16 mouse cellular contexts compared by ENCODE assay signal in the genomic region with DNA sequence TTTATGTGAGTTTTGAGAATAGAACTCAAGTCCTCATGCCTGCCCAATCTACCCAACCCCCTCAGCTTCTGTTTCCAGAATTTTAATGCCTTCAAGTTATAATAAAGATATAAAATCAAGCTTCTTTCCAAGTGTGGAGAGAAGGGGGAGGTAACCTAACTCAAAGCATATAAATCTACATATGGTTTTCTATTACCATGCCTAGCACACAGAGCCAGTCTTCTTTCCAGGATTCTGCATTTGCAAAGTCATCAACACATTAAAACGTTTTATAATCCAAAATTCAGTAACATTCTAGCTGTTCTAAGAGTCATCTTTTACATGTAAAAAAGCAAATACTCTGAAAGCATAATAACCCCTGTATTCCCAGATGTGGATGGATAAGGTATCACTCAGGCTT.
"Had no signal": no experiment of that assay in that cellular context is flagged by ENCODE, and none has a peak within 500 bp of the region (broad histone marks: within the 10 kb centered on the region; RNA-seq: fewer than 3 reads in every experiment).

No protein-coding gene starts in this region.

- H3K4me1 ChIP-seq: kidney, embryonic 15.5 days; liver, embryonic 13.5 days; midbrain, embryonic 15.5 days had no signal

- ATAC-seq: midbrain, embryonic 15.5 days had no signal

- H3K27me3 ChIP-seq: kidney, embryonic 15.5 days; liver, embryonic 13.5 days; midbrain, embryonic 12.5 days; midbrain, embryonic 15.5 days had no signal

- DNase-seq: kidney, adult 11 months; kidney, adult 8-10 months; kidney, postnatal 10 days; kidney, postnatal 36 days; left cerebral cortex, postnatal 4 days; liver, embryonic 13.5 days; lung, adult 2 months; lung, postnatal 14 days; lung, postnatal 4 days; thymus, adult 2 months; thymus, postnatal 14 days; thymus, postnatal 4 days had no signal

- H3K9ac ChIP-seq: kidney, embryonic 15.5 days; liver, embryonic 13.5 days; midbrain, embryonic 12.5 days; midbrain, embryonic 15.5 days had no signal

- H3K36me3 ChIP-seq: kidney, embryonic 15.5 days; liver, embryonic 13.5 days; midbrain, embryonic 12.5 days; midbrain, embryonic 15.5 days had no signal

- H3K27ac ChIP-seq: kidney, embryonic 15.5 days; liver, embryonic 13.5 days; midbrain, embryonic 12.5 days; midbrain, embryonic 15.5 days had no signal

- H3K4me3 ChIP-seq: kidney, embryonic 15.5 days; liver, embryonic 13.5 days; midbrain, embryonic 12.5 days; midbrain, embryonic 15.5 days; myocyte had no signal

- H3K4me2 ChIP-seq: kidney, embryonic 15.5 days; liver, embryonic 13.5 days; midbrain, embryonic 12.5 days; midbrain, embryonic 15.5 days had no signal

- H3K9me3 ChIP-seq: kidney, embryonic 15.5 days; liver, embryonic 13.5 days; midbrain, embryonic 12.5 days; midbrain, embryonic 15.5 days had no signal
